Mouse (Mus musculus): ENCODE results near the gene Gm45837.

Gene Gm45837

GRCm38 (mm10) chr7:101437876-101438275 is 27.2 kb downstream of the Gm45837 start:
- DNase-seq (ENCODE audit: extremely low read depth, low read depth), result no peak

- DNase-seq (ENCODE audit: extremely low read depth, low read depth), result no peak
Observed at GRCm38 (mm10) chr7:101443093-101443492, 32.4 kb downstream of the Gm45837 start.

- no peak for DNase-seq (ENCODE audit: extremely low read depth, low read depth)
Observed at GRCm38 (mm10) chr7:101444211-101444610, 33.5 kb downstream of the Gm45837 start.

- no peak for DNase-seq (ENCODE audit: extremely low read depth, low read depth)
Observed at GRCm38 (mm10) chr7:101449855-101450254, 39.2 kb downstream of the Gm45837 start.

GRCm38 (mm10) chr7:101450422-101451401 is 40.0 kb downstream of the Gm45837 start:
- DNase-seq (ENCODE audit: extremely low read depth, low read depth), result peak; percentile 52

- DNase-seq (ENCODE audit: extremely low read depth, low read depth), result no peak
Observed at GRCm38 (mm10) chr7:101452669-101453068, 42.0 kb downstream of the Gm45837 start.

GRCm38 (mm10) chr7:101453296-101453695 is 42.6 kb downstream of the Gm45837 start:
- DNase-seq (ENCODE audit: extremely low read depth, low read depth), result no peak

GRCm38 (mm10) chr7:101453725-101454124 is 43.0 kb downstream of the Gm45837 start:
- DNase-seq (ENCODE audit: extremely low read depth, low read depth), result no peak

GRCm38 (mm10) chr7:101454479-101454878 is 43.8 kb downstream of the Gm45837 start:
- no peak for DNase-seq (ENCODE audit: extremely low read depth, low read depth)

GRCm38 (mm10) chr7:101455141-101455540 is 44.5 kb downstream of the Gm45837 start:
- DNase-seq (ENCODE audit: extremely low read depth, low read depth), result no peak

GRCm38 (mm10) chr7:101456318-101456717 is 45.6 kb downstream of the Gm45837 start:
- no peak for DNase-seq (ENCODE audit: extremely low read depth, low read depth)

GRCm38 (mm10) chr7:101456789-101457188 is 46.1 kb downstream of the Gm45837 start:
- DNase-seq (ENCODE audit: extremely low read depth, low read depth), result no peak

- no peak for DNase-seq (ENCODE audit: extremely low read depth, low read depth)
Observed at GRCm38 (mm10) chr7:101457283-101457682, 46.6 kb downstream of the Gm45837 start.

GRCm38 (mm10) chr7:101457801-101458200 is 47.1 kb downstream of the Gm45837 start:
- DNase-seq (ENCODE audit: extremely low read depth, low read depth), result no peak

GRCm38 (mm10) chr7:101458278-101458781 is 47.6 kb downstream of the Gm45837 start:
- no peak for DNase-seq (ENCODE audit: extremely low read depth, low read depth)

- no peak for DNase-seq (ENCODE audit: extremely low read depth, low read depth)
Observed at GRCm38 (mm10) chr7:101459305-101459813, 48.7 kb downstream of the Gm45837 start.

- no peak for DNase-seq (ENCODE audit: extremely low read depth, low read depth)
Observed at GRCm38 (mm10) chr7:101459923-101460607, 49.4 kb downstream of the Gm45837 start.

GRCm38 (mm10) chr7:101460608-101460957 is 49.9 kb downstream of the Gm45837 start:
- no peak for DNase-seq (ENCODE audit: extremely low read depth, low read depth)

- DNase-seq (ENCODE audit: extremely low read depth, low read depth), result no peak
Observed at GRCm38 (mm10) chr7:101461571-101461970, 50.9 kb downstream of the Gm45837 start.

GRCm38 (mm10) chr7:101462327-101463068 is 51.8 kb downstream of the Gm45837 start:
- DNase-seq (ENCODE audit: extremely low read depth, low read depth), result no peak

- DNase-seq (ENCODE audit: extremely low read depth, low read depth), result no peak
Observed at GRCm38 (mm10) chr7:101463665-101464271, 53.1 kb downstream of the Gm45837 start.
